Mouse (Mus musculus) retina, embryonic 14.5 days (tissue): Measurements from ENCODE around the gene Gcm2.

Experiments used
- DNase-seq: peaks from one replicate; pipeline ENCODE4 v3.0.0-alpha.2; 2015; ENCODE audit warnings: low spot score

The Gcm2 gene

DNA sequence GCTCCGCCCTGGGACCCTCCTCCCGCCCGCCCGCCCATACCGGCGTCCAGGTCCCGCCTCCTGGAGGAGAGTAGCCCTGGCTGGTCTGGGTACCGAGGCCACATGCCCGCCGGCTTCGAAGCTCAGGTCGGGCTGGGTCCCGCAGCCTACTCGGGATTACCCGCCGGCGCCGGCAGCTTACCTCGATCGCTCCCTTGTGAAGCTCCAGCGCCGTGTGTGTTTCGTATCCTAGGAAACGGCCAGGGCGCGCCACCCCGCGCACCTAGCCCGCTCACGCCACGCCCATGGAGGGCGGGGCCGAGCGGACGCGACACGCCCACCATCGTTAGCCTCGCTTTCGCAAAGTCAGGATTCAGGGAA is 31.4 kb downstream of the Gcm2 start, which contains the start of gene Mak:
Mak (minus strand) TSS at position 286 of the 360 bp plus-strand sequence.
- DNase-seq, result peak; percentile 76

DNA sequence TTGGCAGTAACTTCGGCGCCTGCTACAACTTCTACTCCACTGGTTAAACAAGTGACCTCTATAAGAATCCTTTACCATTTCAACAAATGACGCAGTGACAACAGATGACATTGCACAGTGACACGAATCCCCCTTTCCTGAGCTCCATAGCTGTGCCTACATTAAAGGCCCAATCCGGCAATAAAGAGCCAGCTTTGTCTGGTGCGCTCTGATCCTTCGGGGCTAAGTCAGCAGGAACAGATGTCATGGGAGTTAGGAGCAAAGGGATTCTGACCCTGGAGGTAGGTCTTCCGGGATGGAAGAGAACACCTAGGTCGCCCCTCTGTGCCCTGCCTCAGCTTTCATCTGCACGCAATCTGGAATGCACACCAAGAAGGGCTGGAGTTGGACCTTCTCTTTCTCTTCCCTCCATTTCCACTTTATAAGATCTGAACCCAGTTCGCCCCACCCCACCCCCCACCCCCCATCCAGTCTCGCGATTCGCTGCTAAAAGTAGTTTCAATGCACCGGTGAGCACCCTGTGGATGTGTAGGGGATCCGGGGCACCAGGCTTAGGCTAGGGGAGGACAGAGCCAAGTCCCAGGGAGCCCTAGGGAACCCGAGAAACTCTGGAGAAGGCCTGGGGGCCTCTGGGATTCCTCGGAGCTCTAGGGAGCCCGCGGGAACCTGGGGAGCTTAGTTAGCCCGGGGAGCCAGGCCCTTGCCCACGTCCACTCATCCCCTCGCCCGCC is 32.0 kb downstream of the Gcm2 start:
- DNase-seq, result peak; percentile 36

DNA sequence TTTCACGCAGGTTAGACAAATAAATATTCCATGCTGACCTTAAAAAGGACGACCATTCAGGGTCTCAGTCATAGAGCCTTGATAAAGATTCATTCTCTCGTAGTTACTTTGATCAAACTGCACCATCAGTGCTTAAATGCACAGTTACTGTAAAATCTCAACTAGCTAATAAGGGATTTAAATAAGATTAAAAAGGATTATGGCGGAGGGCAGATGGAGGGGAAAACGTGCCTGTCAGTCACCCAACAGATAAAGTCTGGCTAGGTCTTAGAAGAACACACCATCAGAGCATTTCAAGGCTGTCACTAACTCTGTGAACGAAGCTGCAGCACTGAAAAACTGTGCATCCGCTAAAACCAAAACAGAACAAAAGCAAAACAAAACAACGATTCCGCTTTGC is 32.9 kb downstream of the Gcm2 start:
- peak; percentile 34 for DNase-seq

DNA sequence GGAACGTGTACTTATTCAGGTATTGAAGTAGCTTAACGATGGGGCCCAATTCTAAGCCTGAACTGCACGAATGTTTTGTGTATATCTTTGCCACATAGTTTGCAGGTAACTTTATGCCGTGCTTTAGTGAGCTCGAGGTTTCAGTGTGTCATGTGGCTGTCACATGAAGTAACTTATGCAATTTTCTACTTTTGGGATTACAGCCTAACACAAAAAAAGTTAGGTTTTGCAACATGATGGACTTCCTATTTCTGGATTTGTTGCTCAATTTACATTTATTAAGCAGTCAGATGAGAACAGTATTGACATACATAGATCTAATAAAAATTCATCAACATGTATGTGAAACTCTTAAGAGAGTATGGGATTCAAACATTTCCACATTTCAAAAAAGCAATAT is 37.0 kb downstream of the Gcm2 start:
- DNase-seq, result no peak

DNA sequence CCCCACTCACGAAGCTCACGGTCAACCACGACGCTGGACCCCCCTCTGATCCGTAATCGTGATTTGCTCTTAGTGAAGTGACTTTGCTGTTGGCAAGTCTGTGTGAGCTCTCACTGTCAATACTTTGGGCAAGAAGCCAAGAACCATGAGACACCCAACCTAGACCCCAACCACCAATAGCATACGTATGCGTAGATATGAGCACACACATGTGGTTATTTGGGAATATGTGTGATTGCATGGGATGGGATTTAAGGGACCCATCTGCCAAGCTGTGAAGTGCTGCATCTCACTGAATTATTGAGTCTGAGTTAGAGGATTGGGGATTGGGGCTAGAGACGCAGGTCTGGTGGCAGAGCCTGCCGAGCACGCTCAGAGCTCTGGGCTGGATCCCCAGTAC is 39.2 kb downstream of the Gcm2 start:
- DNase-seq, result no peak

DNA sequence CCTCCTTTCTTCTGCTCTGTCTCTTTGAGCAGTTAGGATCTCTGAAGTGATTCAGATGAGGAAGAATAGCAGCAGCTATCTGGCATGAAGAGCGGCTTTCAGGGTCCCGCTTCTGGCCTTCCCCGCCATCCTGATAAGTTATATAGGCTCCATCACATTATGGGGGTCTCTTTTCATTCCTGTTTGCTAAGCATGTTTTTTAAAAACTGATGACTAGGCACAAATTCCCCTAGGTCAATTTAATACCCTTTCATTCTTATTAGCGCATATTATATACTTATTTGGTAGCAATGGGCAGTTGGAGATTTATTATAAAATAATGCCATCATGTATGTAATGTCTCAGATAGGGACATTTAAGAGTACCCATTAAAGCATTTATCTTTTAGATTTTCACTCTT is 43.2 kb downstream of the Gcm2 start:
- no peak for DNase-seq

DNA sequence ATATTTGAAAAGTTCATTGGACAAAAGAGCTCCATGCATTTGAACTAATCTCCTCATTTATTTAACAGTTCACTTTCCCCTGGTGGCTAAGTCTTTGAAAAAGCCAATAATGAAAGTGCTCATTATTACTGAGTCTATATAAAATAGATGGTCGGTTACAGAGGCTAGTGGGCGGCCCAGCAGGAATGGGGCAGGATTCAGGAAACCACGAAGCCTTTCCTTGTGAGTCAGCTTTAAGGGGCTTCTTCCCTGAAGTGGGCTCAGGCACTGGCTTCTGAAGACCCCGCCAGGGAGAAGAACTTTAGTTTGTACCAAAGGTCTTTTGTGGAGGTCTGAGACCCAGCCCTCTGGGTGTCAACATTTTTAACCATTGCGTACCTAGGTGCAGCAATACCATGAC is 58.9 kb downstream of the Gcm2 start:
- DNase-seq, result no peak
